Mouse (Mus musculus): Measurements from ENCODE around the gene Nr1i2. TPM values are rescaled to one million over a fixed set of nuclear protein-coding genes. Genes with fewer than 3 reads are reported as not detected.
"Not testable (repeated sequence)": the region's sequence is repeated elsewhere in the genome, so short reads cannot be mapped to it uniquely, and the experiment has no call there.

The Nr1i2 gene
- not detected in 2 replicates for polyA plus RNA-seq (2016; fragmentation: Nextera tagmentation; extraction: Ambion mirVana)

- no peak for DNase-seq (ENCODE audit: low spot score)
- no peaks in the 10 kb centered on the region for H3K36me3 ChIP-seq
- no peak within 1 kb of the TSS for H3K27ac ChIP-seq (replicated peaks)
- H3K4me3 ChIP-seq: no peak within 1 kb of the TSS
- H3K4me1 ChIP-seq: no peaks in the 10 kb centered on the region
- no peaks in the 10 kb centered on the region for H3K9me3 ChIP-seq (replicated peaks)
- WGBS: 78% methylated on average over 7 of the region's 7 CpGs
- H3K27me3 ChIP-seq (ENCODE audit: low read depth, poor library complexity, severe bottlenecking): no peaks in the 10 kb centered on the region
Measured at GRCm38 (mm10) chr16:38294685-38295348, at the start of gene Nr1i2. Gene Nr1i2, minus strand, starts transcription at chr16:38294824.

GRCm38 (mm10) chr16:38341396-38342324 lies 47.0 kb upstream of the Nr1i2 start, which contains the start of gene Maats1:
Gene Maats1, minus strand, starts transcription at chr16:38342143.
- Histone ChIP-seq H3K27me3 (ENCODE audit: low read depth, poor library complexity, severe bottlenecking) (no peaks in the 10 kb centered on the region), H3K9me3 (replicated peaks) (no peaks in the 10 kb centered on the region), H3K4me1 (peaks cover 14% of the 10 kb centered on the region), H3K36me3 (no peaks in the 10 kb centered on the region), H3K27ac (replicated peaks) (peak within 1 kb of the TSS; percentile 84), H3K4me3 (peak within 1 kb of the TSS; percentile 55)
- DNase-seq (ENCODE audit: low spot score): peak; percentile 90
- WGBS: 9% methylated on average over 30 of the region's 30 CpGs

GRCm38 (mm10) chr16:38338077-38338476 lies 43.5 kb upstream of the Nr1i2 start:
- not testable (repeated sequence) for H3K27ac ChIP-seq (replicated peaks); H3K36me3 ChIP-seq; H3K9me3 ChIP-seq (replicated peaks); DNase-seq (ENCODE audit: low spot score); H3K27me3 ChIP-seq (ENCODE audit: low read depth, poor library complexity, severe bottlenecking); H3K4me3 ChIP-seq
- WGBS: 85% methylated on average over 4 of the region's 4 CpGs
- peaks cover 14% of the 10 kb centered on the region for H3K4me1 ChIP-seq

- Histone ChIP-seq H3K36me3 (no peaks in the 10 kb centered on the region), H3K9me3 (replicated peaks) (no peaks in the 10 kb centered on the region), H3K27me3 (ENCODE audit: low read depth, poor library complexity, severe bottlenecking) (no peaks in the 10 kb centered on the region), H3K4me1 (no peaks in the 10 kb centered on the region), H3K27ac (replicated peaks) (no peak overlapping the region), H3K4me3 (no peak overlapping the region)
- no peak for DNase-seq (ENCODE audit: low spot score)
- WGBS: 47% methylated on average over 6 of the region's 6 CpGs
Measured at GRCm38 (mm10) chr16:38334431-38334830, 39.8 kb upstream of the Nr1i2 start.

GRCm38 (mm10) chr16:38329340-38329739 lies 34.7 kb upstream of the Nr1i2 start:
- DNase-seq (ENCODE audit: low spot score): no peak
- Histone ChIP-seq H3K36me3 (0 out of 2 replicates have a peak, but pooled peaks cover 2% of the 10 kb centered on the region), H3K9me3 (replicated peaks) (no peaks in the 10 kb centered on the region), H3K27me3 (ENCODE audit: low read depth, poor library complexity, severe bottlenecking) (no peaks in the 10 kb centered on the region), H3K4me1 (no peaks in the 10 kb centered on the region), H3K27ac (replicated peaks) (no peak overlapping the region), H3K4me3 (no peak overlapping the region)
- 86% methylated on average over 3 of the region's 3 CpGs for WGBS

- Histone ChIP-seq H3K4me1 (no peaks in the 10 kb centered on the region), H3K27ac (replicated peaks) (no peak overlapping the region), H3K4me3 (no peak overlapping the region), H3K36me3 (0 out of 2 replicates have a peak, but pooled peaks cover 2% of the 10 kb centered on the region), H3K9me3 (replicated peaks) (no peaks in the 10 kb centered on the region), H3K27me3 (ENCODE audit: low read depth, poor library complexity, severe bottlenecking) (no peaks in the 10 kb centered on the region)
- WGBS: 87% methylated on average over 11 of the region's 11 CpGs
- DNase-seq (ENCODE audit: low spot score): no peak
Measured at GRCm38 (mm10) chr16:38326778-38327397, 32.3 kb upstream of the Nr1i2 start.

GRCm38 (mm10) chr16:38324311-38324710 lies 29.7 kb upstream of the Nr1i2 start:
- no peak overlapping the region for H3K27ac ChIP-seq (replicated peaks)
- 0 out of 2 replicates have a peak, but pooled peaks cover 1% of the 10 kb centered on the region for H3K36me3 ChIP-seq
- H3K4me1 ChIP-seq: no peaks in the 10 kb centered on the region
- H3K9me3 ChIP-seq (replicated peaks): no peaks in the 10 kb centered on the region
- DNase-seq (ENCODE audit: low spot score): no peak
- 91% methylated on average over 15 of the region's 15 CpGs for WGBS
- no peak overlapping the region for H3K4me3 ChIP-seq
- no peaks in the 10 kb centered on the region for H3K27me3 ChIP-seq (ENCODE audit: low read depth, poor library complexity, severe bottlenecking)

GRCm38 (mm10) chr16:38321452-38321935 lies 26.9 kb upstream of the Nr1i2 start:
- H3K27ac ChIP-seq (replicated peaks): 0 out of 2 replicates have a peak overlapping the region, but pooled peaks have one; percentile 18
- peak overlapping the region; percentile 40 for H3K4me3 ChIP-seq
- DNase-seq (ENCODE audit: low spot score): peak; percentile 62
- 30% methylated on average over 17 of the region's 17 CpGs for WGBS
- H3K36me3 ChIP-seq: no peaks in the 10 kb centered on the region
- H3K9me3 ChIP-seq (replicated peaks): no peaks in the 10 kb centered on the region
- no peaks in the 10 kb centered on the region for H3K27me3 ChIP-seq (ENCODE audit: low read depth, poor library complexity, severe bottlenecking)
- H3K4me1 ChIP-seq: no peaks in the 10 kb centered on the region

GRCm38 (mm10) chr16:38319087-38319486 lies 24.5 kb upstream of the Nr1i2 start:
- H3K4me3 ChIP-seq: no peak overlapping the region
- no peak for DNase-seq (ENCODE audit: low spot score)
- no peaks in the 10 kb centered on the region for H3K36me3 ChIP-seq
- H3K27ac ChIP-seq (replicated peaks): no peak overlapping the region
- H3K27me3 ChIP-seq (ENCODE audit: low read depth, poor library complexity, severe bottlenecking): no peaks in the 10 kb centered on the region
- H3K4me1 ChIP-seq: no peaks in the 10 kb centered on the region
- 87% methylated on average over 4 of the region's 4 CpGs for WGBS
- H3K9me3 ChIP-seq (replicated peaks): no peaks in the 10 kb centered on the region

- Histone ChIP-seq H3K4me3 (no peak overlapping the region), H3K4me1 (no peaks in the 10 kb centered on the region), H3K9me3 (replicated peaks) (no peaks in the 10 kb centered on the region), H3K27ac (replicated peaks) (no peak overlapping the region), H3K27me3 (ENCODE audit: low read depth, poor library complexity, severe bottlenecking) (no peaks in the 10 kb centered on the region), H3K36me3 (no peaks in the 10 kb centered on the region)
- WGBS: 85% methylated on average over 9 of the region's 9 CpGs
- no peak for DNase-seq (ENCODE audit: low spot score)
Measured at GRCm38 (mm10) chr16:38318492-38318891, 23.9 kb upstream of the Nr1i2 start.

GRCm38 (mm10) chr16:38308195-38308594 lies 13.6 kb upstream of the Nr1i2 start:
- H3K27ac ChIP-seq (replicated peaks): no peak overlapping the region
- no peaks in the 10 kb centered on the region for H3K27me3 ChIP-seq (ENCODE audit: low read depth, poor library complexity, severe bottlenecking)
- 89% methylated on average over 11 of the region's 11 CpGs for WGBS
- DNase-seq (ENCODE audit: low spot score): no peak
- no peaks in the 10 kb centered on the region for H3K9me3 ChIP-seq (replicated peaks)
- H3K4me3 ChIP-seq: no peak overlapping the region
- peaks cover 18% of the 10 kb centered on the region for H3K4me1 ChIP-seq
- H3K36me3 ChIP-seq: no peaks in the 10 kb centered on the region

GRCm38 (mm10) chr16:38307651-38308050 lies 13.0 kb upstream of the Nr1i2 start:
- DNase-seq (ENCODE audit: low spot score): no peak
- H3K4me3 ChIP-seq: no peak overlapping the region
- peaks cover 18% of the 10 kb centered on the region for H3K4me1 ChIP-seq
- peak overlapping the region; percentile 49; the same call in 1 of the 2 replicates for H3K27ac ChIP-seq (replicated peaks)
- no peaks in the 10 kb centered on the region for H3K36me3 ChIP-seq
- H3K27me3 ChIP-seq (ENCODE audit: low read depth, poor library complexity, severe bottlenecking): no peaks in the 10 kb centered on the region
- 61% methylated on average over 7 of the region's 7 CpGs for WGBS
- H3K9me3 ChIP-seq (replicated peaks): no peaks in the 10 kb centered on the region
